8 mouse cellular contexts compared by ENCODE assay signal in the genomic region with DNA sequence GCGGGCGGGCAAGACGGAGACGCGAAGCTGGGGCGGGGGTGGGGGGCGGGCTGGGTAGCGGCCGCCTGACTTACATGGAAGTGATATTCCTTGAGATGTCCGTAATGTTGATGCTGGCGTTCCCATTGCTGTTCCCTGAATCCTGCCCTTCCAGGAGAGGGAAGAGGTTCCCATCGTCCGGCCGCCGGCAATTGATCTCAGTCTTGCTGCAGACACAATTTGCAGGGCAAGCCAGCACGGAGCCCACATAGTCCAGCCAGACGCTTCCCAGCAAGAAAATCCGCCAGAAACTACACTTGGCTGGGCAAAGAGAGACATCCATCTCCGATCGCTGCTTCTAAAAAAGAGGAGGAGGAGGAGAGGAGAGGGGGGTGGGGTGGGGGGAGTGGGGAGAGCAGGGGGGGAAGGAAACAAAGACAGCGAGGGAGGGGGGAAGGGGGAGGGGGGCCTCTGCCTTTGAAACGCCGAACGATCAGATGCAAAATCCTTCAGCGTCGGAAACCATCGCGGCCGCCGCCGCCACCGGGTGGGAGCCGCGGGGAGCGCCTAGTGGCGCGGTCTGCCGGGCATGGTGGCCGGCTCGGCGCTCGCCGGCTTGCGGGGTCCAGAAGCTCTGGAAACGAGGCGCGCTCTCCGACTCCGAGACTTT.
DNase-seq lines count a peak whose midpoint lies in the region; ATAC-seq and TF ChIP-seq lines count a peak whose summit lies in the region.

No protein-coding gene starts in this region.

- H3K4me1 ChIP-seq in cerebellum, adult 2 months (ENCODE audit: control insufficient read depth, insufficient read depth, low read length), result peaks cover 14% of the 10 kb centered on the region
- peaks cover 23% of the 10 kb centered on the region for H3K4me1 ChIP-seq in forebrain, embryonic 12.5 days
- H3K4me1 ChIP-seq in limb, embryonic 15.5 days, result peaks cover 23% of the 10 kb centered on the region
- H3K4me1 ChIP-seq in small intestine, adult 2 months (ENCODE audit: control insufficient read depth, insufficient read depth, insufficient read length, low read length), result peaks cover 3% of the 10 kb centered on the region

- ATAC-seq in forebrain, embryonic 12.5 days (ENCODE audit: low FRiP score), result peak; percentile 71
- ATAC-seq in limb, embryonic 15.5 days (ENCODE audit: insufficient number of reproducible peaks, low FRiP score, low TSS enrichment, low read depth), result no peak

- H3K9me3 ChIP-seq in forebrain, embryonic 12.5 days, result no peaks in the 10 kb centered on the region
- no peaks in the 10 kb centered on the region for H3K9me3 ChIP-seq in limb, embryonic 15.5 days

- under 1% methylated on average over 49 of the region's 49 CpGs for WGBS in cerebellum, adult 2 months
- under 1% methylated on average over 49 of the region's 49 CpGs for WGBS in forebrain, embryonic 12.5 days
- WGBS in limb, embryonic 15.5 days, result under 1% methylated on average over 48 of the region's 49 CpGs
- WGBS in small intestine, adult 2 months, result 3% methylated on average over 49 of the region's 49 CpGs

- H3K4me2 ChIP-seq in forebrain, embryonic 12.5 days, result peak overlapping the region; percentile 69
- H3K4me2 ChIP-seq in limb, embryonic 15.5 days, result peak overlapping the region; percentile 76

- no peaks in the 10 kb centered on the region for H3K27me3 ChIP-seq in cerebellum, adult 2 months (ENCODE audit: control insufficient read depth, insufficient read depth, low read length)
- H3K27me3 ChIP-seq in forebrain, embryonic 12.5 days, result peaks cover 63% of the 10 kb centered on the region
- H3K27me3 ChIP-seq in limb, embryonic 15.5 days, result peaks cover 87% of the 10 kb centered on the region
- H3K27me3 ChIP-seq in small intestine, adult 2 months (ENCODE audit: control insufficient read depth, insufficient read depth, low read length), result peaks cover 41% of the 10 kb centered on the region

- DNase-seq in left cerebral cortex, postnatal 4 days, result peak; percentile 42
- no peak for DNase-seq in left cerebral cortex, adult 9 months (ENCODE audit: low spot score in 2 of 2)
- peak; percentile 62 to 71 for DNase-seq in cerebellum, adult 2 months
- DNase-seq in natural killer cell, adult 2 months (ENCODE audit: low spot score in 2 of 2), result no peak
- no peak for DNase-seq in Muller cell, postnatal 12 days (ENCODE audit: inconsistent ontology term)

- H3K27ac ChIP-seq in cerebellum, adult 2 months (ENCODE audit: insufficient read depth, low read length), result peak overlapping the region; percentile 89
- H3K27ac ChIP-seq in forebrain, embryonic 12.5 days, result peak overlapping the region; percentile 86
- no peak overlapping the region for H3K27ac ChIP-seq in limb, embryonic 15.5 days
- no peak overlapping the region for H3K27ac ChIP-seq in small intestine, adult 2 months (ENCODE audit: insufficient read depth, low read depth, low read length)

- no peak for TF ChIP-seq POLR2A in cerebellum, adult 2 months (IDR thresholded peaks at IDR 0.05; ENCODE audit: borderline replicate concordance, insufficient read depth, low read length)
- TF ChIP-seq POLR2A in small intestine, adult 2 months (IDR thresholded peaks at IDR 0.05; ENCODE audit: low read depth, low read length), result no peak

- H3K9ac ChIP-seq in forebrain, embryonic 12.5 days, result peak overlapping the region; percentile 75
- H3K9ac ChIP-seq in limb, embryonic 15.5 days, result no peak overlapping the region

- intact Hi-C loops in left cerebral cortex, postnatal 4 days (cut with DNase I), result loop anchor here (5.0 to 10.0 kb wide), 2 partner anchors 310 to 1443 kb away; no protein-coding TSS in a partner anchor

- no peak for TF ChIP-seq CTCF in cerebellum, adult 2 months (IDR thresholded peaks at IDR 0.05; ENCODE audit: borderline replicate concordance, insufficient read depth, low read depth, low read length)
- TF ChIP-seq CTCF in small intestine, adult 2 months (IDR thresholded peaks at IDR 0.05; ENCODE audit: extremely low read depth, insufficient read length, insufficient replicate concordance, low read depth, low read length), result no peak

- H3K4me3 ChIP-seq in cerebellum, adult 2 months (replicated peaks; ENCODE audit: insufficient read depth, low read depth, low read length), result peak overlapping the region; percentile 86
- peak overlapping the region; percentile 51 for H3K4me3 ChIP-seq in forebrain, embryonic 12.5 days (replicated peaks)
- peak overlapping the region; percentile 45 for H3K4me3 ChIP-seq in limb, embryonic 15.5 days
- peak overlapping the region; percentile 39 for H3K4me3 ChIP-seq in small intestine, adult 2 months (ENCODE audit: low read depth, low read length)

- no peaks in the 10 kb centered on the region for H3K36me3 ChIP-seq in forebrain, embryonic 12.5 days (replicated peaks)
- no peaks in the 10 kb centered on the region for H3K36me3 ChIP-seq in limb, embryonic 15.5 days
- H3K36me3 ChIP-seq in small intestine, adult 2 months (ENCODE audit: control insufficient read depth, insufficient read depth, low read length), result no peaks in the 10 kb centered on the region

Comparison
In these comparisons a context has a peak if more than half of its experiments do, and no peak if none do; other contexts are left out.
1. DNase-seq: peak in left cerebral cortex, postnatal 4 days (single experiment) and cerebellum, adult 2 months (2 of 2); none in left cerebral cortex, adult 9 months (0 of 2), natural killer cell, adult 2 months (0 of 2) and Muller cell, postnatal 12 days (single experiment).
2. H3K27ac ChIP-seq: peak in cerebellum, adult 2 months (single experiment) and forebrain, embryonic 12.5 days (single experiment); none in limb, embryonic 15.5 days (single experiment) and small intestine, adult 2 months (single experiment).
3. Peak in every context shown above with its lines, with median percentiles within 50 percentile points of each other: H3K4me3 ChIP-seq.